Mouse (Mus musculus) lung, adult 2 months (tissue): ENCODE data around the gene Map2k1. TPM values are rescaled to one million over a fixed set of nuclear protein-coding genes. Genes with fewer than 3 reads are reported as not detected.
"Not testable (repeated sequence)": the region's sequence is repeated elsewhere in the genome, so short reads cannot be mapped to it uniquely, and the experiment has no call there.

Source experiments
- DNase-seq: peaks from one replicate; pipeline ENCODE4 v3.0.0; 2022
- H3K4me1 ChIP-seq: fragments of 200-500 bp; 2 replicates; pipeline ENCODE4 v1.6.1; 2011; ENCODE audit warnings: low read length; ENCODE audit not compliant: control insufficient read depth, insufficient read depth
- H3K4me3 ChIP-seq: fragments of 200-500 bp; replicated peaks from 2 replicates; pipeline ENCODE3; 2011; ENCODE audit warnings: low read depth, mild to moderate bottlenecking, control low read depth, low read length; ENCODE audit errors: extremely low read depth
- CTCF ChIP-seq: fragments of 200-500 bp; IDR thresholded peaks from 2 replicates; pipeline ENCODE4 v1.5.1; 2011; ENCODE audit warnings: mild to moderate bottlenecking, low read length, control low read depth; ENCODE audit not compliant: insufficient read depth
- POLR2A ChIP-seq: fragments of 200-500 bp; IDR thresholded peaks from 2 replicates; pipeline ENCODE4 v1.6.1; 2011; ENCODE audit warnings: low read depth, mild to moderate bottlenecking, control low read depth, low read length, borderline replicate concordance; ENCODE audit errors: extremely low read depth
- WGBS: fragments of 180-500 bp; shearing (Covaris S2); methylation state at CpG from one replicate; pipeline ENCODE4 v1.1.7; 2018; 5-methylcytosine and 5-hydroxymethylcytosine counted together
- polyA plus RNA-seq: library from polyadenylated mRNA; depleted of rRNA; stranded (reverse); fragments of >200 nt; gene quantifications from 2 replicates; pipeline ENCODE4 v1.2.3, GENCODE M21; 2012; rRNA removed

The Map2k1 gene
- polyA plus RNA-seq, result 35.0 and 50.8 TPM in 2 replicates

DNA sequence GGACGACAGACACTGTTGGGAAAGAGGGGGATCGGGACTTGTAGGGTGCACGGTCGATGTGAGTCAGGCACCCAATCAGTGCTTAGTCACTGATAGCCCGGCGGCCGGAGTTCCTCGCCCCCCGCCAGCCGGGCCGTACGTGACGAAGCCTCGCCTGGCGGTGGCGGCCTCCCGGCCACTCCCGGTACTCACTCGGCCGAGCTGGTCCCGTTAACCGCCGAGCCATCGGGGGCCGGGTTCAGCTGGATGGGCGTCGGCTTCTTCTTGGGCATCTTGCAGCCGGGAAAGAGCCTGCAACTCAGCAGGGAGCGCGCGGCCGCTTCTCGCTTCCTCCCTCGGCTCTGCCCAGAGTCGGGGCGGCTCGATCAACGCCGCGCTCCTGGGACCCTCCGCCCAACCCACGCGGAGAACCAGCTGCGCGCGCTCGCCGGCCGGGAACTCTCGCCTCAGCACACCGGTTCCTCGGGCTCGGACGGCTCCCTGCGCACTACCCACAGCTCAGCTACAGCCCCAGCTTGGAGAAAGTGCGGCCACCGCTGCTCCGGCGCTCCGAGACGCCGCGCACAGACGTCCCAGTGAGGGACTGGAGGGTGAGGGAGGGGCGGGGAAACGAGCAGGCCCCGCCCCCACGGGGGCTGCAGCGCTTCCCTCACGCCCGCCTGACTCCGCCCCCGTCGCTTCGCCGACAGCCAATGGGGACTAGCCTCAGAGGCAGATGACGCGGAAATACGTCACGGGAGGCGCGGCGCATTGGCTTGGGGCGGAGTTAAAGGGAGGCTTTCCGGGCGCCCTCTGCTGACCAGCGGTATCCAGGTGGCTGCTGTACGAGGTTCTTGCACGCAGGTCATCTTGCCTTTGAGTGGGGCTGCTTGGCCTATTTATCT, at the start of gene Map2k1:
Gene Map2k1, minus strand, starts transcription at position 611 of the 884 bp plus-strand sequence.
- peak within 1 kb of the TSS; percentile 85 for H3K4me3 ChIP-seq

DNA sequence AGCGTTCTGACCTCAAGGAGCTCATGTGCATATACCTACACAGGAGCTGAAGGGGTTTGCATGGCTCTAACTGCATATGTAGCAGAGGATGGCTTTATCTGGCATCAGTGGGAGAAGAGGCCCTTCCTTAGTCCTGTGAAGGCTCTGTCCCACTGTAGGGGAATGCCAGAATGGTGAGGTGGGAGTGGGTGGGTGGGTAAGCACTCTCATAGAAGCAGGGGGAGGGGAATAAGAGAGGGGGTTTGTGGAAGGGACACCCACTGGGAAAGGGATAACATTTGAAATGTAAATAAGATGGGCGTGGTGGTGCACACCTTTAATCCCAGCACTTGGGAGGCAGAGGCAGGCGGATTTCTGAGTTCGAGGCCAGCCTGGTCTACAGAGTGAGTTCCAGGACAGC, 49.7 kb upstream of the Map2k1 start:
- not testable (repeated sequence) for H3K4me3 ChIP-seq, H3K4me1 ChIP-seq, DNase-seq
- 95% methylated on average over 4 of the region's 4 CpGs for WGBS

More for the DNA sequence above, at the start of gene Map2k1:
- TF ChIP-seq CTCF (peak; percentile 69), POLR2A (peak; percentile 91)
- DNase-seq, result peak; percentile 100
- under 1% methylated on average over 89 of the region's 89 CpGs for WGBS
- H3K4me1 ChIP-seq, result peaks cover 9% of the 10 kb centered on the region

DNA sequence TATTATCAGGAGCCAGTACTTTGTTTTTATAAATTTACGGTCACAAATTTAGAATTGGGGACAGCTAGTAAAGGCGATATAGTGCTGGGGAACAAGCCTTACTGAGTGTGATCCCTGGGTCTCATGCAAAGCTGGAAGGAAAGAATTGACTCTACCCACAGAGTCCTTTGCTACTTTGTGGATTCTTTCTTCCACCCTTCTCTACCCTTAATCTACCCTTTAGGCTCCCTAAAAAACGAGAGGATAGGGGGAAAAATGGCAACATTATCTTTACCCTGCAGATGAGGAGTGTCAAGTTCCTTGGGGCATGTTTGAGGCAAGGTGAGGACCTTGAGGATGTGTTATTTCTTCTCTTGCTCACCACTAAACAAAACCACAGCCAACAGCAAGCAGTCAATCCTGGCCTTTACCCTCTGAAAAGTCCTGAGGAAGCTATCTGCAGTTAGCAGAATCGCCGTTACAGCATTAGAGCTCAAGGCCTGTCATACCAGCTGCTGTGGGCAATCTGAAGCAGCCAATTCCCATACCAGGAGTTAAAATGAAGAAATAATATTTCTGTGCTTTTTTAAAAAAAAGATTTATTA, 29.1 kb upstream of the Map2k1 start:
- TF ChIP-seq POLR2A (no peak), CTCF (no peak)
- DNase-seq, result no peak
- H3K4me3 ChIP-seq, result no peak overlapping the region
- 48% methylated on average over 5 of the region's 5 CpGs for WGBS
- peaks cover 7% of the 10 kb centered on the region; the same call in 1 of the 2 replicates for H3K4me1 ChIP-seq

DNA sequence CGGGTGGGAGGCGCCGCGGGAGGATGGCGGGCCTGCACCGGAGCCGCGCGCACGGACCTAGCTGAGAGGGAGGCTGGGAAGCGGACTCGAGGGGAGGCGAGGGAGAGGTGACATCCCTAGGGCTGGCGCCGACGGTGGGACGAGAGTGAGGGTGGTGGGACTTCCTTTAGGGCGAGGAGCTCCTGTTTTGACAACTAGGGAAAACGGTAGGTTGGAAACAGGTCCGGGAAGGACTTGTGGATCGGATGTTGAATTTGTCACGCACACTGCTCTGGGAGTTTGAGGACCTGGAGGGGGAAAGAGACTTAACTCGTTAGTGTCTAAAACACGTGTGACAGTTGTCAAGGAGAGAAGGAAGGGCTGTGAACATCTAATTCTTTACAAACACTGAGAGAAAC, 28.3 kb upstream of the Map2k1 start:
- DNase-seq, result no peak
- H3K4me3 ChIP-seq, result peak overlapping the region; percentile 96
- peaks cover 7% of the 10 kb centered on the region; the same call in 1 of the 2 replicates for H3K4me1 ChIP-seq
- WGBS, result under 1% methylated on average over 24 of the region's 24 CpGs
- TF ChIP-seq POLR2A, result no peak

DNA sequence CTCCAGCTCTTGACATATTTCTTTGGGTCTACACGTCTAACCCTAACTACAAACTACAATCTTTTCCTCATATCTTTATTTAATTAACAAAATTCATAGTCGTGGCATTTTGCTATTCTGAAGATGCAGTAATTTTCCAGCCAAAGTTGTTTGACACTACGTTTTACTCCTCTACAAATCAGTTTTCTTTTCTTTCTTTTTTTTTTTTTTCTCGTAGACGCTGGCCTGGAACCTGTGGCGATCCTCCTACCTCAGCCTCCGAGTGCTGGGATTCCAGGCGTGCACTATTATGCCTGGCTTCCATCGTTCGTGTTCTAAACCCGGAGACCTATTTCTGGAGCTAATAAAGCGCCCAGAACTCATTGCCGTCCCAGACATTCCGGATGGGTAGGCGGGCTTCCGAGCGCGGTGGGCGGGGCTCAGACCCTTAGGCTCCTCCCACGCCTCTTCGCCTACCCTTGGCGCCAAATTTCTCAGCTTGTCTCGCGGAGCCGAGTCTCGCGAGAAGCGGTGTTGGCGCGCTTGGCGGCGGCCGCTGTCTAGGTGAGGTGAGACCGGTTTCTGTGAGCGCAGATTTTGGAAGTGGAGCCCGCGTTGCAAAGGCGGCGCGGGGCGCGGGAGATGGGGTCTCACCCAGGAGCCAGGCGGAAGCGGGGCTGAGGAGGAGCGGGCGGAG, 27.8 kb upstream of the Map2k1 start, which contains the start of gene Tipin:
Gene Tipin, plus strand, starts transcription at position 477 of the 676 bp plus-strand sequence.
- 1% methylated on average over 46 of the region's 46 CpGs for WGBS
- Histone ChIP-seq H3K4me1 (peaks cover 7% of the 10 kb centered on the region; the same call in 1 of the 2 replicates), H3K4me3 (peak within 1 kb of the TSS; percentile 96)
- TF ChIP-seq POLR2A, result peak; percentile 78; the same call in 1 of the 2 replicates
- no peak for TF ChIP-seq CTCF
- DNase-seq, result peak; percentile 97

DNA sequence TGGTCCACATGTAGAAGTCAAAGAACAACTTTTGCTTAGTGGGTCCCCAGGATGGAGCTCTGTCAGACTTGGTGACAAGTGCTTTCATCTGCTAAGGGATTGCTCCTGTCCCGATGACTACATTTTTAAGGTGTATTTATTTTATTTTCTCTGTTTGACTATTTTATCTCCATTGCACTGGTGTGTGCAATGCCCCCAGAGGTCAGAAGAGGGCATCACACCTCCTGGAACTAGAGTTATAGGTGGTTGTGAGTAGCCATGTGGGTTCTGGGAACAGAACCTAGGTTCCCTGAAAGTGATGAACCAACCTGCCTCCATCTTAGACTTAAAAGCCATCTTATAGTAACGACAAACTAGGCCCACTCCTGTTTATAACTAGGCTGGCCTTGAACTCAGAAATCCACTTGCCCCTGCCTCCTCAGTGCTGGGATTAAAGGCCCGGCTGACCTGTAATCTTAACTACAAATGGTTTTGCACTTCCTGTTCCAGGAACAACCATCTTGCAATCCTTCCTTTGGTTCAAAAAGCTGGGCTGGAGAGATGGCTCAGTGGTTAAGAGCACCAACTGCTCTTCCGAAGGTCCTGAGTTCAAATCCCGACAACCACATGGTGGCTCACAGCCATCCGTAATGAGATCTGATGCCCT, 25.4 kb upstream of the Map2k1 start:
- Histone ChIP-seq H3K4me3 (no peak overlapping the region), H3K4me1 (peaks cover 7% of the 10 kb centered on the region; the same call in 1 of the 2 replicates)
- TF ChIP-seq CTCF (no peak), POLR2A (no peak)
- DNase-seq, result no peak
- 90% methylated on average over 6 of the region's 6 CpGs for WGBS

DNA sequence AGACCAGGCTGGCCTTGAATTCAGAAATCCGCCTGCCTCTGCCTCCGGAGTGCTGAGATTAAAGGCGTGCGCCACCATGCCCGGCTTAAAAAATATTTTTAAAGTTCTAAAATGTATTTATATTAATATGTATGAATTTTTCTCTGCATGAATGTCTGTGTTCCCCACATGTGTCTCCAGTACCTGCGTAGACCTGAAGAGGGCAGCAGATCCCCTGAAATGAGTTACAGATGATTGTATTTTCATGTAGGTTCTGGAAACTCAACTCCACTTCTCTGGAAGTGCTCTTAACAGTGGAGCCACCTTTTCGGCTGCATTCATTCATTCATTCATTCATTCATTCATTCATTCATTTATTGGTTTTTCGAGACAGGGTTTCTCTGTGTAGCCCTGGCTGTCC, 24.3 kb upstream of the Map2k1 start:
- H3K4me1 ChIP-seq, result peaks cover 7% of the 10 kb centered on the region; the same call in 1 of the 2 replicates
- DNase-seq, result peak; percentile 73

DNA sequence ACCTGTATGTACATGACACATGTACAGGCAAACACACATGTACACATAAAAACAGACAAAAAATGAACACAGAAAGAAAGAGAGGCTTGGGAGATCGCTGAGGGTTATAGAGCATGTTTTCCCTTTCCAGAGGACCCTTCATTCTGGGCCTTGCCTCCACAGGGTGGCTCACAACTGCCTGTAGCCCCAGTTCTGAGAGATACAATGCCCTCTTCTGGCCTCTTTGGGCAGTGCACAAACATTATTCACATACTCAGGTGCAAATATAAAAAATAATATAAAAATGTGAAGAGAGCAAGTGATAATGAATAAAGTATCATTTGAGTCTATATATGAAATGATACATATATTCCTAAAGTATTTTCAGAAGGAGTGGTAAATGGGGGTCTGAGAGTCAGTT, 21.5 kb upstream of the Map2k1 start:
- Histone ChIP-seq H3K4me1 (no peaks in the 10 kb centered on the region), H3K4me3 (no peak overlapping the region)
- WGBS, result 78% methylated on average over 1 of the region's 1 CpGs
- TF ChIP-seq CTCF, result no peak
- TF ChIP-seq POLR2A, result no peak
- DNase-seq, result no peak

More for the DNA sequence above, 24.3 kb upstream of the Map2k1 start:
- TF ChIP-seq POLR2A (no peak), CTCF (peak; percentile 54)
- H3K4me3 ChIP-seq, result no peak overlapping the region
- WGBS, result 56% methylated on average over 8 of the region's 8 CpGs

DNA sequence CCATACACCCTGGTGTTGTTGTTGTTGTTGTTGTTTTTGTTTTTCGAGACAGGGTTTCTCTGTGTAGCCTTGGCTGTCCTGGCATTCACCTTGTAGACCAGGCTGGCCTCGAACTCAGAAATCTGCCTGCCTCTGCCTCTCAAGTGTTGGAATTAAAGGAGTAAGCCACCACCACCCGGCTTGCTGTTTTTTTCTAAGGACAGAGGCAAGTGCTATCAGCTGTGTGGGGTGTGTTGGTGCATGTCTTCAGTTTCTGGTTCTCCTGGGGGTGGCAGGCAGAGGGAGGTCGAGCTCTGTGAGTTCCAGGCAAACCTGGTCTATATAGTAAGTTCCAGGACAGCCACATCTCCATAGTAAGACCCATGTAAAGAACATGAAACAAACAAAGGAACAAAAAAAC, 20.9 kb upstream of the Map2k1 start:
- TF ChIP-seq CTCF, result no peak
- no peak for TF ChIP-seq POLR2A
- Histone ChIP-seq H3K4me3 (no peak overlapping the region), H3K4me1 (no peaks in the 10 kb centered on the region)
- no peak for DNase-seq
- 67% methylated on average over 4 of the region's 4 CpGs for WGBS

DNA sequence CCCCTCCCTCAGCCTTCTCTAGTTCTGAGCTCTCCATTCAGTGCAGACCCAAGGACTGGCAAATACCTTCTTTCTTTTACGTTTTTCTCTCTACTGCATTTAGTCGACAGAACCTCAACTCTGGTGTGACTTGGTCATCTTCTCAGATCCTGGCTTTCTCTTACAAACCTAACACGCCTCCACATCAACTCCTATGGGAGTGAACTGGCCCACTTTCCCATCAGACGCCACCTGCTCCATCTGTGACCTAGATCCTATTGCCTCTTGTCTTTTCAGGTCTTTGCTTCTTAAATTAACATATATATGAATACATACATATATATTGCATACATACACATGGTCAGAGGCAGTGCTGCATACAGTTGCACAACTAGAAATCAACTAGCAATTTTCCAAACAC, 20.3 kb upstream of the Map2k1 start:
- TF ChIP-seq CTCF (no peak), POLR2A (no peak)
- 67% methylated on average over 4 of the region's 4 CpGs for WGBS
- DNase-seq, result no peak
- no peak overlapping the region for H3K4me3 ChIP-seq
- no peaks in the 10 kb centered on the region for H3K4me1 ChIP-seq
